In the genomic region with DNA sequence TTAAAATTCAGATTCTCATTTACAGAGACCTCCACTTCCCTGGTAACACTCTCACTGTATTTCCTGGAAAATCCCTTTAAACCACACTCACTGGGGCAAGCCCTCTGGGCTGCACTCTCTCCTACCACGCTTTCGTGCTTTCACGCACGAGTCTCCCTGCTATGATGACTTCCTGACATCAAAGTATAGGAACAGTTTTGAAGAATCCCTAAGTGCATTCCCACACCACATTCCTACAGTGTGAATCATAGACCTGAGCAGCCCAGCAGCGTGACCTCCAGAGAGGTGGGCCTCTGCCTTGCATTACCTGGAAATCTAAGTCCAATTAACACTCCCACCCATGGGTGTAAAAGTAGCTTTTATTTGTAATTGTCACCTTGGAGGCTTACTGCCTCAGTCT, we compare ENCODE assay signal across 25 mouse cellular contexts. TPM values are rescaled to one million over a fixed set of nuclear protein-coding genes. Genes with fewer than 3 reads are reported as not detected.
"Had no signal": no experiment of that assay in that cellular context is flagged by ENCODE, and none has a peak within 500 bp of the region (broad histone marks: within the 10 kb centered on the region; RNA-seq: fewer than 3 reads in every experiment).

No protein-coding gene starts in this region.

- H3K9me3 ChIP-seq: heart, embryonic 10.5 days; heart, embryonic 12.5 days; hindbrain, embryonic 13.5 days; hindbrain, embryonic 15.5 days; limb, embryonic 13.5 days; limb, embryonic 15.5 days; liver, embryonic 12.5 days had no signal

- H3K9ac ChIP-seq: heart, embryonic 12.5 days; hindbrain, embryonic 13.5 days; hindbrain, embryonic 15.5 days; limb, embryonic 13.5 days; limb, embryonic 15.5 days; liver, embryonic 12.5 days; liver, embryonic 14.5 days had no signal

- H3K4me1 ChIP-seq: heart, embryonic 10.5 days; heart, embryonic 12.5 days; hindbrain, embryonic 13.5 days; hindbrain, embryonic 15.5 days; limb, embryonic 13.5 days; limb, embryonic 15.5 days had no signal

- DNase-seq: gastrocnemius, postnatal 14 days; gastrocnemius, postnatal 36 days; heart, adult 18-20 months; heart, postnatal 10 days; kidney, adult 11 months; kidney, adult 8-10 months; kidney, postnatal 14 days; kidney, postnatal 36 days; layer of hippocampus, adult 9-11 months; layer of hippocampus, postnatal 36 days had no signal

- H3K36me3 ChIP-seq: heart, embryonic 10.5 days; heart, embryonic 12.5 days; hindbrain, embryonic 13.5 days; hindbrain, embryonic 15.5 days; limb, embryonic 13.5 days; limb, embryonic 15.5 days; liver, embryonic 12.5 days had no signal

- H3K4me2 ChIP-seq: heart, embryonic 12.5 days; hindbrain, embryonic 13.5 days; hindbrain, embryonic 15.5 days; limb, embryonic 13.5 days; limb, embryonic 15.5 days; liver, embryonic 12.5 days had no signal

- H3K27ac ChIP-seq: heart, embryonic 10.5 days; hindbrain, embryonic 13.5 days; hindbrain, embryonic 15.5 days; hindbrain, postnatal 0 days; limb, embryonic 13.5 days; limb, embryonic 15.5 days; liver, embryonic 12.5 days; liver, embryonic 14.5 days had no signal

- ATAC-seq: hindbrain, postnatal 0 days; intestine, embryonic 16.5 days; liver, embryonic 12.5 days had no signal

- H3K27me3 ChIP-seq: heart, embryonic 12.5 days; hindbrain, embryonic 15.5 days; limb, embryonic 15.5 days had no signal

- H3K4me3 ChIP-seq: heart, embryonic 10.5 days; heart, embryonic 12.5 days; hindbrain, embryonic 13.5 days; hindbrain, embryonic 15.5 days; limb, embryonic 13.5 days; limb, embryonic 15.5 days; liver, embryonic 12.5 days had no signal

RNA-seq across cellular contexts. Expression of gene Wnt7a, which starts 43.4 kb away (rescaled TPM):
- polyA plus RNA-seq: gonadal fat pad, adult 2 months; heart, embryonic 14.5 days; intestine, embryonic 14.5 days; intestine, embryonic 16.5 days; large intestine, adult 2 months; liver, adult 2 months; liver, embryonic 12.5 days; liver, embryonic 14.5 days had no signal
